Mouse (Mus musculus) splenic B cell, adult 2 months (primary cell): Measurements from ENCODE around the gene Rarg.
"Not testable (repeated sequence)": the region's sequence is repeated elsewhere in the genome, so short reads cannot be mapped to it uniquely, and the experiment has no call there.

ENCODE experiments used
- DNase-seq: peaks from one replicate; pipeline ENCODE4 v3.0.0-alpha.2; 2011; ENCODE audit warnings: low read depth, low spot score
- H3K27me3 ChIP-seq: 2 replicates; pipeline ENCODE4 v1.6.1; 2012; ENCODE audit warnings: mild to moderate bottlenecking, low read length, moderate library complexity, mixed read lengths; ENCODE audit not compliant: control insufficient read depth, poor library complexity, insufficient read depth, severe bottlenecking
- H3K36me3 ChIP-seq: 2 replicates; pipeline ENCODE4 v1.6.1; 2012; ENCODE audit warnings: mild to moderate bottlenecking, low read length, moderate library complexity, mixed read lengths; ENCODE audit not compliant: control insufficient read depth, poor library complexity, insufficient read depth, severe bottlenecking

The Rarg gene

GRCm38 (mm10) chr15:102233896-102234295 lies 23.4 kb downstream of the Rarg start:
- DNase-seq = no peak
- H3K27me3 ChIP-seq = no peaks in the 10 kb centered on the region
- H3K36me3 ChIP-seq = no peaks in the 10 kb centered on the region

GRCm38 (mm10) chr15:102232764-102233163 lies 24.6 kb downstream of the Rarg start:
- Histone ChIP-seq H3K36me3 (no peaks in the 10 kb centered on the region), H3K27me3 (no peaks in the 10 kb centered on the region)
- no peak for DNase-seq

GRCm38 (mm10) chr15:102231748-102232147 lies 25.6 kb downstream of the Rarg start, which contains the start of gene Itgb7:
Gene Itgb7 (minus strand): TSS chr15:102231944.
- H3K27me3 ChIP-seq = no peaks in the 10 kb centered on the region
- peak; percentile 57 for DNase-seq
- H3K36me3 ChIP-seq = no peaks in the 10 kb centered on the region

- peak; percentile 47 for DNase-seq
- Histone ChIP-seq H3K36me3 (0 out of 2 replicates have a peak, but pooled peaks cover 2% of the 10 kb centered on the region), H3K27me3 (no peaks in the 10 kb centered on the region)
Measured at GRCm38 (mm10) chr15:102230408-102231321, 26.7 kb downstream of the Rarg start.

GRCm38 (mm10) chr15:102225619-102226018 lies 31.7 kb downstream of the Rarg start:
- peaks cover 12% of the 10 kb centered on the region for H3K36me3 ChIP-seq
- not testable (repeated sequence) for DNase-seq, H3K27me3 ChIP-seq

- DNase-seq = peak; percentile 87
- Histone ChIP-seq H3K27me3 (no peaks in the 10 kb centered on the region), H3K36me3 (peaks cover 12% of the 10 kb centered on the region)
Measured at GRCm38 (mm10) chr15:102224992-102225617, 32.2 kb downstream of the Rarg start.

- Histone ChIP-seq H3K36me3 (peaks cover 12% of the 10 kb centered on the region), H3K27me3 (no peaks in the 10 kb centered on the region)
- DNase-seq = peak; percentile 85
Measured at GRCm38 (mm10) chr15:102224186-102224991, 32.9 kb downstream of the Rarg start.

- peaks cover 14% of the 10 kb centered on the region for H3K36me3 ChIP-seq
- DNase-seq = no peak
- H3K27me3 ChIP-seq = no peaks in the 10 kb centered on the region
Measured at GRCm38 (mm10) chr15:102222386-102222785, 34.9 kb downstream of the Rarg start.

- Histone ChIP-seq H3K36me3 (peaks cover 18% of the 10 kb centered on the region), H3K27me3 (no peaks in the 10 kb centered on the region)
Measured at GRCm38 (mm10) chr15:102217325-102217724, 40.0 kb downstream of the Rarg start.

GRCm38 (mm10) chr15:102216459-102217228 lies 40.7 kb downstream of the Rarg start:
- Histone ChIP-seq H3K36me3 (peaks cover 19% of the 10 kb centered on the region), H3K27me3 (no peaks in the 10 kb centered on the region)
- no peak for DNase-seq

More at GRCm38 (mm10) chr15:102217325-102217724, 40.0 kb downstream of the Rarg start:
- no peak for DNase-seq

GRCm38 (mm10) chr15:102215624-102216023 lies 41.7 kb downstream of the Rarg start:
- DNase-seq = no peak
- no peaks in the 10 kb centered on the region for H3K27me3 ChIP-seq
- H3K36me3 ChIP-seq = peaks cover 22% of the 10 kb centered on the region

- peaks cover 23% of the 10 kb centered on the region for H3K36me3 ChIP-seq
- no peaks in the 10 kb centered on the region for H3K27me3 ChIP-seq
- DNase-seq = no peak
Measured at GRCm38 (mm10) chr15:102214132-102214531, 43.2 kb downstream of the Rarg start.

GRCm38 (mm10) chr15:102211895-102212294 lies 45.4 kb downstream of the Rarg start:
- no peak for DNase-seq
- H3K36me3 ChIP-seq = peaks cover 21% of the 10 kb centered on the region
- no peaks in the 10 kb centered on the region for H3K27me3 ChIP-seq

GRCm38 (mm10) chr15:102210816-102211215 lies 46.5 kb downstream of the Rarg start:
- H3K36me3 ChIP-seq = peaks cover 20% of the 10 kb centered on the region
- no peak for DNase-seq
- no peaks in the 10 kb centered on the region for H3K27me3 ChIP-seq
